Mouse (Mus musculus) c-Kit-positive CD71-negative TER-119-negative erythroid progenitor cells, embryonic 14.5 days (primary cell): ENCODE data around the gene Akr1d1.
A peak's percentile ranks its signal among the peaks of the same experiment; 100 is the strongest.

Experiments
- DNase-seq: peaks from one replicate; pipeline ENCODE4 v3.0.0-alpha.2; 2013; ENCODE audit warnings: low read depth

The Akr1d1 gene

GRCm38 (mm10) chr6:37567363-37567762 is 37.4 kb downstream of the Akr1d1 start:
- no peak for DNase-seq

DNA sequence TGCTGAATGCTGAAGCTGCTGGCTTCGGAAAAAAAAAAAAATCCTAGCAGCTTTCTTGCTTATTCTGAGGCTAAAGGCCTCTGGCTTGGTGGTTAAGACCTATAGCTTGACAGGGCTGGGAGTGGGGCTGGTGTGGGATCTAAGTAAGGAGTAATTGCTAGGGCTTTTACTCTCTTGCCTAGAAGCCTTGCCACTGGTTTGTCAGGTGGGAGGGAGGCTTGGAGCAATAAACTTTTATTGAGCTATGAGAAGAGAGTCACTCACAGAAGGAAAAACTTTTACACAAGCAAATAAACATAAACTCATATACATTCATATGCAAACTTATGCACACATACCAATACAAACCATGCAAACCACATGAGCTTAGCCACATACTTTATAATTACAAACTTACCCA is 42.0 kb downstream of the Akr1d1 start:
- DNase-seq = no peak

GRCm38 (mm10) chr6:37572935-37573334 is 43.0 kb downstream of the Akr1d1 start:
- no peak for DNase-seq

DNA sequence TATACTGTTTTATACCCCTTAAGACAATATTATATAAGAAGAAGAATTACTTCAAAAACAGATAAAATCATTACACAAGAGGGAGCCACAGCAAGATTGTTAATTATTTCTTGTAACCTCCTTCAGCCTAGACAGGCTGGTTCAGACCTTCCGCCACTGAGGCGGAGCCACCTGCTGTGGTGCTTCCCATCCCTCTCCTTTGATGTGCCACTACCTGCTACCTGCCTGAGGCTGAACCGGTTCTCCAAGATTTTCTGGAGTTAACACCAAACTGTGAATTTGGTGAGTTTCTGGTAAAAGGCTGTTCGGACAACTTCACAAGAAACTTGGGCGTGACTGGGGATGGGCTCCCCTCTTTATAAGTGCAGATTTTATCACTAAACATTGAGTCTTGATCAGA is 50.5 kb downstream of the Akr1d1 start:
- no peak for DNase-seq

DNA sequence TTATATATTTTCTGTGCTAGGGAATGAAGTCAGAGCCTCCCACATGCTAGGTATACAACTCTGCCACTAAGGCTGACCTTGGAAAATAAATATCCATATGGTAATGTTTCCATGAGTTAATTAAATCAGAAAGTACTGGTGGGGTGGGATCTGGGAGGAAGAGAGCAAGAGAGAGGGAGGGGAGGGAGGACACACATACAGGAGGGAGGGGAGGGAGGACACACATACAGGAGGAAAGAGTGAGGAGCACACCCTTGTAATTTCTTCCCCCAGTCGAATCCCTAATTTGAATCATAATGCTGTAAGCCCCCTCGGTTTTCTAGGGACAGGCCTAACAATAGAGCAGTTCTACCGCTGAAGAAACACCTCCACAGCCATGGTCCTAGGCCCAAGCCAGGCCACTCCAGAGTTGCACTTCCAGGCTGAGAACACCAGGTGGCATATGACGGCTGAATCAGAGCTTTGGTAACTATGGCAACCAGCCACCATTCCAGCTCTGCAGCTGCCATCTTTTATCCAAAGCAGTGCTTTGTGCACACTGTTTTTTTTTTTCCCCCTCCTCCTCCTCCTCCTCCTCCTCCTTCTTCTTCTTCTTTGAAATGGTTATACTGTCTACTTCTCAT is 59.5 kb downstream of the Akr1d1 start:
- DNase-seq = peak; percentile 39

DNA sequence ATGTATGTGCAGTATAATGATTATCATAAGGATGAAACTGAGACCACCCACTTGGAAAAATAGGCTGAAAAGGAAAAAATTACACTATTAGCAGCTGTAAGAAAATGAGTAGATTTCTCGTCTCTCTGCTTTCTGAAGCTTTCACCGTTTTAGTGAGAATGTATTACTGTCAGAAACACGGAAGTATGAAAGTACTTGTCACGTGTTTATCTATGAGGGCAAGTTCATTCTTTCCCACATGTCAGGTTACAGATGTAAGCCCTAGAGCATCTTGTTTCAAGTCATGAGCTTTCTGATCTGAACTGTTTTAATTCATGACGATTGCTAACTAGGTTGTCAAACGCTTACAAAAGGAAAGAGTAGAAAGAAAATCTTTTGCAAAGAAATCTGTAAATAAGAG is 60.8 kb downstream of the Akr1d1 start:
- no peak for DNase-seq

DNA sequence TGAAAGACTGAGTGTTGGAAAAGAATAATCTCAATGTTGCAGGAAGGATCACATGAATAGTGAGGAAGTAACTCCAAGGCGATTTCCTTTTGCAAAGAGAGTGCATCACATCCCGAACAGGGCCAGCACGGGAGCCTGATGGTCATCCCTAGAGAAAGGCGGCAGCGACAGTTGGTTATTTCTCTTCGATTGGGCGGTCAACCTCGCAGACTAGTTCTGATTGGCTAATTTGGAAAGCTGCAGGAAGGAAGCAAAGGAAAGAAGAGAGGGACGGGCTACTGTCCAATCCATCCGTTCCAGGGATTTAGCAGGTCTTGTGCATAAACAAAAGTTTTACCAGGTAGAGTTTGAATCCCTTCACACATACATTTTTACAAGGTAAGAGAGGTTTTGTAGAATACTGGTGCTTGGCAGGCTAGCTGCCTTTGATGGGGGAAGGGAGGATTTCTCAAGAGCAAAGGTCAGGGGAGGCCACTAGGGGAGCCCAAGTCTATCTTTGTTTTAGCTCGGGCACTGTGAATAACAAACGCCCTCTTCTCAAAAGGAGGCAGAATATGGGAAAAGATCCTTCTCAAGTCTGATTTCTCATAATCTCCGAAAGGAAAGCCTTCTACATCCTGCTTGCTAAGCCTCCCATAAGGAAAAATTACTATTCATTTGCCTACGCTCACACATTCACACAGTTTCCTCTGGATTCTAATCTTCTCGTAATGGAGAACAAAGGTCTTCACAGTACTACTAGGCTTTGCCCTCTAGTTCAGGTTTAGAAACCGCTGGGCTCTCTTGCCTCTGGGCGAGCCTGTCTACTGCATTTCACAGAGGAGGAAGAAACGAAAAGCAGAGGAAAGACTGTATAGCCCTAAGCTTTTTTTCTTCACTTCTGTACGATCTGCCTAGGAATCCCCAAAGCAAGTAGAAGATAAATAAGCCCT is 62.4 kb downstream of the Akr1d1 start:
- peak; percentile 42 for DNase-seq

GRCm38 (mm10) chr6:37593033-37593374 is 63.0 kb downstream of the Akr1d1 start:
- no peak for DNase-seq

DNA sequence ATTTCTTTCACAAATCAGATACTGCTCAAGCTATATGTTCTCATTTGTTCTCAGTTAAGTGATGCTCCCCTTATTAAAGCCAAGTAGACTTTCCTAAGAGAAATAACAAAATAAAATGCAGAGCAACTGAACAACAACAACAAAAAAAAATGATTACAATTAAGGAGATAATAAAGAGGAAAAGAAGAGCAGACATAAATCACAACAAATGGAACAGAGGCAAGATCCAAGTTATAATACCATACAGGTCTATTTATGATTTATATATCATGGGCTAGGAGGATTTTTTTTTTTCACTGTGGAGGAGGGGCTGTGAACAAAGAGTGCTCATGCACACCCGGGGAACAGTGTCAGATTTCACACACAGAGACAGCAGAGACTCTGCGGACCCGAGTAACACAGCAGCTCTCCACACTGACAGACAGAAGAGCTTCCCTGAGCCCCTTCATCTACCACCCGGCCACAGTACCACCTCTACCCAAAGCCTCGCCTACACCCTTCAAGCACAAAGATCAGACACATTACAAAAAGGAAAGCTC is 63.6 kb downstream of the Akr1d1 start:
- DNase-seq = no peak

- DNase-seq = no peak
These were observed 67.1 kb downstream of the Akr1d1 start for GRCm38 (mm10) chr6:37597088-37597487.

GRCm38 (mm10) chr6:37598033-37598432 is 68.1 kb downstream of the Akr1d1 start:
- DNase-seq = no peak

- no peak for DNase-seq
These were observed 71.1 kb downstream of the Akr1d1 start for GRCm38 (mm10) chr6:37600976-37601498.

DNA sequence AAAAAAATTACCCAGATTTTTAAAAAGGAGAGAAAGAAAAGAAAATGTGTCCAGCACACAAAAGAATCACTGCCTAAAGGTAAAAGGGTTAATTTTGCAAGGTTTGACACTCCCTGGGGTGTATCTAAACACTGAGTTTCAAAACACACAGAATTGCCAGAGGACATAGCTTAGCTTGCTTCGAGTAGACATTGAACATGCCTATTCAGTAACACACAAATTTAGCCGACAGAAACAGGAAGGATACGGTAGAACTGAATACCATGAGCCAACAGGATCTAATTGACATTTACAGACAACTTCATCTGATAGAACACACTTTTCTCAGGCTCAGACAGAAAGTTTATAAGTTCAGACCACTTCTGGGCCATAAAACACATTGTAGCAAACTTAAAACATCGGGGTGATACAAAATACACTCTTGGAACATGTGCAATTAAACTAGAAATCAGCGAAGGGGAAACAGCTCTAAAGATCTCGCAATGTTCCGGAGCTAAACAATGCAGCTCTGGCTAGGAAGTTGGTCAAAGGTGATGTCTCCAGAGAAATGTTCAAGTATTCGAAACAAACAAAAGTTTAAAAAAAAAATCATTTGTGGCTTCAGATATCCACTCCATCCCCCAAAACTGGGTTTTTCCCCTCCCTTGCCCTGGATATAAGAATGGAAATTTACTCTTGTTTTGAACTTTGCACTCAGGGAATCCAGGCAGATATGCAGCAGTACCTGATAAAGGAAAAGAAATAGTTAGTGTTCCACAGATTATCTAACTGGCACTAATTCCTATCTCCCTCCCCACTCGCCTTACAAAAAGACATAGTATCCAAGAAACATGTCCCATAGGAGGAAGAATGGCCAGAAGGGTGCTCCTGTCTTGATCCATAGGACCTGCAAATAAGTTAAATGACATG is 73.1 kb downstream of the Akr1d1 start:
- no peak for DNase-seq

GRCm38 (mm10) chr6:37604178-37604883 is 74.4 kb downstream of the Akr1d1 start:
- DNase-seq = no peak

- no peak for DNase-seq
These were observed 74.9 kb downstream of the Akr1d1 start for GRCm38 (mm10) chr6:37604884-37605269.

GRCm38 (mm10) chr6:37607511-37608289 is 77.7 kb downstream of the Akr1d1 start:
- DNase-seq = no peak

DNA sequence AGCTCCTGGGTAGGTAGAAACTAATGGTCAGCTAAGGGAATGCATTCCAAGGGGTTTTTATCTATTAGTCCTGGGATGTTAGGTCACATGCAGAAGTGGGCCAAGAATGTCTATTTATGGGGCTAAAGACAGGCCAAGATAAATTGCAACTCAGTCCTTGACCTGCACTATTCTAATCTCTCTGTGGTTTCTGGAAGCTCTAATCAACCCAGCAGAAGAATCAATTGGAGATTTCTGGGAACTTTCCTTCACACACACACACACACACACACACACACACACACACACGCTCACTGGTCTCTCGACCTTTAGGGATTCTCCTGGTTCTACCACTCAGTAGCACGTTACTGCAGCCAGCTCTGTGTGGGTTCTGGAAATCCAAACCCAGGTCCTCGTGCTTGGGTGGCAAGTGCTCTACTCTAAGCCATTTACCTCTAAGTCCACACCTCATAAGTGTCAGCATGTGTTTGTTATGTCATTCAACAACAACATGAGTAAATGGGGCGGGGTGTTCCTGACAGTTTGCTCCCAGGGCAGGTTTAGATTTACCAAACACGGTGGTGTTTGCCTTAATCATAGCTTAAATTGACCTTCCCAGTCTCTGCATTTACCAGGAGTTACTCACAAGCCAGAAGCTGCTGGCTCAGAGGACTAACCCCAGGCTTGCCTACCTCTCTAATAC is 82.8 kb downstream of the Akr1d1 start:
- DNase-seq = no peak

- no peak for DNase-seq
These were observed 85.5 kb downstream of the Akr1d1 start for GRCm38 (mm10) chr6:37615490-37615889.

GRCm38 (mm10) chr6:37616136-37616535 is 86.2 kb downstream of the Akr1d1 start:
- no peak for DNase-seq

DNA sequence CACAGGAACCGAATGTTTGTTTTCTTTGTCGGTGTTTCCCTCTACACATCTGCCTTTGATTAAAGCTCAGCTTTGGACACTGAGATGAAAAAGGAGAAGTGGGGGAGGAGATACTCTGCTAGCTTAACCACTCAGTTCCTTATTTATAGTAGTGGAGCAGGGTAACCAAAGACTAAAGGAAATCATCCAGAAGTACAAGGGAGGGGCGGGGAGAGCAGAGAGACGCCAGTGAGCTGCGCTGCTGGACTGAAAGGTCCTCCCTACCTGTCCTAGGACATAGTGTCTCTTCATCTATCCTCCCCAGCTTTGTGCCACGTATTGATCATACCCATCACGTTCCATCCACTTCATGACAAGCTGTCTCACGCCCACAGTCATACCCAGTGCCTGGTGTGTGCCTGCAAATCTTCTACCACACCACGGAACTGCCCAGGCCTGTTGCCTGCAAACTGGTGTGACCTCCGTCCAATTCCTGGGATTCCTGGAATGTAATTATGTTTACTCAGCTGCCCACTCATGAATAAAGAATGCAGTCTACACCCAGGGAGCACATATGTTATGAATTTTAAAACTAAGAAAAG is 87.5 kb downstream of the Akr1d1 start:
- DNase-seq = peak; percentile 44
